Mouse (Mus musculus) left cerebral cortex, postnatal 25 days (tissue): ENCODE data around the gene Nceh1. TPM values are rescaled to one million over a fixed set of nuclear protein-coding genes. Genes with fewer than 3 reads are reported as not detected.
A peak's percentile ranks its signal among the peaks of the same experiment; 100 is the strongest.

Source experiments
- DNase-seq, 2 experiments: peaks; one replicate each; pipeline ENCODE4 v3.0.0; 2022; ENCODE audit warnings: low spot score in 2 of 2, mixed read lengths in 1 of 2
- intact Hi-C: fragments of 180-260 bp; cut with DNase I; formaldehyde crosslinking; loops from one replicate; pipeline ENCODE4 v1.15.1; 2025
- total RNA-seq, 2 experiments: library from RNA; stranded (reverse); gene quantifications; 2 replicates each; pipeline ENCODE4 v1.2.3; 2021

Gene Nceh1
- total RNA-seq, 2 experiments from 2014 or later, result 117 to 127 TPM

GRCm38 (mm10) chr3:27189320-27190261, 6.8 kb downstream of the Nceh1 start:
- intact Hi-C loops, result no loop called here
- DNase-seq, result peak; percentile 88 to 91

- DNase-seq, result no peak
- intact Hi-C loops, result no loop called here
Observed at GRCm38 (mm10) chr3:27190865-27191264, 8.1 kb downstream of the Nceh1 start.

- peak in 1 of 2 experiments; percentile 29 for DNase-seq
- intact Hi-C loops, result no loop called here
Observed at GRCm38 (mm10) chr3:27191856-27192255, 9.1 kb downstream of the Nceh1 start.

- DNase-seq, result no peak
- intact Hi-C loops, result no loop called here
Observed at GRCm38 (mm10) chr3:27193844-27194317, 11.1 kb downstream of the Nceh1 start.

GRCm38 (mm10) chr3:27195153-27195552, 12.4 kb downstream of the Nceh1 start:
- DNase-seq, result no peak
- intact Hi-C loops, result no loop called here

GRCm38 (mm10) chr3:27195573-27196227, 12.9 kb downstream of the Nceh1 start:
- intact Hi-C loops, result no loop called here
- no peak for DNase-seq

GRCm38 (mm10) chr3:27196529-27196928, 13.8 kb downstream of the Nceh1 start:
- intact Hi-C loops, result no loop called here
- no peak for DNase-seq

- DNase-seq, result no peak
- intact Hi-C loops, result no loop called here
Observed at GRCm38 (mm10) chr3:27197816-27198215, 15.1 kb downstream of the Nceh1 start.

GRCm38 (mm10) chr3:27199120-27199519, 16.4 kb downstream of the Nceh1 start:
- intact Hi-C loops, result no loop called here
- DNase-seq, result no peak

GRCm38 (mm10) chr3:27201728-27202411, 19.1 kb downstream of the Nceh1 start:
- intact Hi-C loops, result no loop called here

GRCm38 (mm10) chr3:27205068-27205467, 22.3 kb downstream of the Nceh1 start:
- no peak for DNase-seq
- intact Hi-C loops, result no loop called here

More at GRCm38 (mm10) chr3:27201728-27202411, 19.1 kb downstream of the Nceh1 start:
- no peak for DNase-seq

- intact Hi-C loops, result no loop called here
- no peak for DNase-seq
Observed at GRCm38 (mm10) chr3:27205514-27206220, 22.9 kb downstream of the Nceh1 start.

- no peak for DNase-seq
- intact Hi-C loops, result no loop called here
Observed at GRCm38 (mm10) chr3:27206221-27206560, 23.4 kb downstream of the Nceh1 start.

- no peak for DNase-seq
- intact Hi-C loops, result no loop called here
Observed at GRCm38 (mm10) chr3:27206577-27206976, 23.8 kb downstream of the Nceh1 start.

GRCm38 (mm10) chr3:27209707-27210106, 26.9 kb downstream of the Nceh1 start:
- intact Hi-C loops, result no loop called here
- DNase-seq, result peak; percentile 55 to 88

- no peak for DNase-seq
Observed at GRCm38 (mm10) chr3:27210271-27210670, 27.5 kb downstream of the Nceh1 start.

GRCm38 (mm10) chr3:27214016-27214816, 31.5 kb downstream of the Nceh1 start:
- intact Hi-C loops, result no loop called here
- no peak for DNase-seq

More at GRCm38 (mm10) chr3:27210271-27210670, 27.5 kb downstream of the Nceh1 start:
- intact Hi-C loops, result no loop called here

GRCm38 (mm10) chr3:27217331-27217730, 34.6 kb downstream of the Nceh1 start:
- intact Hi-C loops, result no loop called here
- DNase-seq, result no peak

- intact Hi-C loops, result no loop called here
- DNase-seq, result no peak
Observed at GRCm38 (mm10) chr3:27218604-27219003, 35.8 kb downstream of the Nceh1 start.
